Mouse (Mus musculus): Measurements from ENCODE around the gene Gm20509. TPM values are rescaled to one million over a fixed set of nuclear protein-coding genes. Genes with fewer than 3 reads are reported as not detected.
A peak's percentile ranks its signal among the peaks of the same experiment; 100 is the strongest.
"Not testable (repeated sequence)": the region's sequence is repeated elsewhere in the genome, so short reads cannot be mapped to it uniquely, and the experiment has no call there.

Gm20509 gene
- polyA plus RNA-seq, 1 experiment from 2014 or later, result not detected

DNA sequence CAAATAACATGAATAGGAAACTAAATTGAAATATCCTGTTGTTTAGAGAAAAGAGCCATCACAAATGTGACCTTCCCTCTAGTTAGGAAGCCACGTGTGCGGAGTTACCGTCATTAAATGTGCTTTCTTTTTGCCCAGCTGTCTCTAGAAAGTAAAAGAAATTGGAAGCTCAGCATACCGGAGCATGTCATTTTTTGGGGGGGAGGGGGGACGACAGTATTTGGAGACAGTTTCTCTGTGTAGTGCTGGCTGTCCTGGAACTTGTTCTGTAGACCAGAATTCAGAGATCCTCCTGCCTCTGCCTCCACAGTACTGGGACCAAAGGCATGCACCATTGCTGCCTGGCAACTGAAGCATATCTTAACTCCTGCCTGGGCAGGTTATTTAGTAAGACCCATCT, 734 bp upstream of the Gm20509 start, which contains the start of gene Khdc3:
Gene Khdc3, plus strand, starts transcription at position 301 of the 400 bp plus-strand sequence.
- WGBS, result 88% methylated on average over 5 of the region's 5 CpGs
- peaks cover 10% of the 10 kb centered on the region for H3K4me1 ChIP-seq (replicated peaks)
- H3K27ac ChIP-seq, result no peak within 1 kb of the TSS
- no peak within 1 kb of the TSS for H3K9ac ChIP-seq (replicated peaks)
- peaks cover 47% of the 10 kb centered on the region for H3K27me3 ChIP-seq
- H3K36me3 ChIP-seq, result no peaks in the 10 kb centered on the region
- no peak within 1 kb of the TSS for H3K4me2 ChIP-seq
- no peaks in the 10 kb centered on the region for H3K9me3 ChIP-seq
- no peak within 1 kb of the TSS for H3K4me3 ChIP-seq (replicated peaks)
- ATAC-seq (ENCODE audit: insufficient number of reproducible peaks, insufficient read depth, low FRiP score, low TSS enrichment, low read depth), result no peak

- H3K27me3 ChIP-seq, result peaks cover 52% of the 10 kb centered on the region
- no peaks in the 10 kb centered on the region for H3K9me3 ChIP-seq
- H3K4me3 ChIP-seq (replicated peaks), result peak overlapping the region; percentile 49
- peak overlapping the region; percentile 90 for H3K4me2 ChIP-seq
- H3K36me3 ChIP-seq, result no peaks in the 10 kb centered on the region
- H3K27ac ChIP-seq, result no peak overlapping the region
- ATAC-seq (ENCODE audit: insufficient number of reproducible peaks, insufficient read depth, low FRiP score, low TSS enrichment, low read depth), result peak; percentile 62; the same call in 1 of the 2 replicates
- peak overlapping the region; percentile 66 for H3K9ac ChIP-seq (replicated peaks)
- H3K4me1 ChIP-seq (replicated peaks), result peaks cover 10% of the 10 kb centered on the region
- 5% methylated on average over 60 of the region's 60 CpGs for WGBS
These were observed 1.0 kb downstream of the Gm20509 start for GRCm38 (mm10) chr9:73103159-73103879.

- no peak for ATAC-seq (ENCODE audit: insufficient number of reproducible peaks, insufficient read depth, low FRiP score, low TSS enrichment, low read depth)
These were observed 1.6 kb downstream of the Gm20509 start for GRCm38 (mm10) chr9:73103880-73104198.

GRCm38 (mm10) chr9:73105141-73105540, 2.9 kb downstream of the Gm20509 start:
- H3K4me3 ChIP-seq (replicated peaks), result no peak overlapping the region

More at GRCm38 (mm10) chr9:73103880-73104198, 1.6 kb downstream of the Gm20509 start:
- WGBS, result 29% methylated on average over 5 of the region's 5 CpGs
- no peaks in the 10 kb centered on the region for H3K36me3 ChIP-seq
- H3K4me2 ChIP-seq, result peak overlapping the region; percentile 90
- peak overlapping the region; percentile 66 for H3K9ac ChIP-seq (replicated peaks)
- H3K27me3 ChIP-seq, result peaks cover 52% of the 10 kb centered on the region
- peak overlapping the region; percentile 49 for H3K4me3 ChIP-seq (replicated peaks)
- no peak overlapping the region for H3K27ac ChIP-seq
- H3K9me3 ChIP-seq, result no peaks in the 10 kb centered on the region
- H3K4me1 ChIP-seq (replicated peaks), result peaks cover 10% of the 10 kb centered on the region

GRCm38 (mm10) chr9:73105771-73106170, 3.5 kb downstream of the Gm20509 start:
- Histone ChIP-seq H3K27ac (no peak overlapping the region), H3K27me3 (peaks cover 52% of the 10 kb centered on the region), H3K9ac (replicated peaks) (no peak overlapping the region), H3K4me2 (no peak overlapping the region), H3K4me1 (replicated peaks) (peaks cover 10% of the 10 kb centered on the region), H3K9me3 (no peaks in the 10 kb centered on the region), H3K36me3 (no peaks in the 10 kb centered on the region), H3K4me3 (replicated peaks) (no peak overlapping the region)
- no peak for ATAC-seq (ENCODE audit: insufficient number of reproducible peaks, insufficient read depth, low FRiP score, low TSS enrichment, low read depth)

More at GRCm38 (mm10) chr9:73105141-73105540, 2.9 kb downstream of the Gm20509 start:
- Histone ChIP-seq H3K4me2 (no peak overlapping the region), H3K27ac (no peak overlapping the region), H3K4me1 (replicated peaks) (peaks cover 10% of the 10 kb centered on the region), H3K27me3 (peaks cover 52% of the 10 kb centered on the region), H3K36me3 (no peaks in the 10 kb centered on the region), H3K9me3 (no peaks in the 10 kb centered on the region), H3K9ac (replicated peaks) (no peak overlapping the region)
- no peak for ATAC-seq (ENCODE audit: insufficient number of reproducible peaks, insufficient read depth, low FRiP score, low TSS enrichment, low read depth)
- 68% methylated on average over 1 of the region's 1 CpGs for WGBS

GRCm38 (mm10) chr9:73112919-73113906, 10.9 kb downstream of the Gm20509 start, which contains the start of gene Rsl24d1:
Gene Rsl24d1 (plus strand): TSS chr9:73113426.
- 1% methylated on average over 64 of the region's 64 CpGs for whole genome bisulfite sequencing
- Histone ChIP-seq H3K27me3 (no peaks in the 10 kb centered on the region; the same call in 1 of the 2 replicates), H3K36me3 (peaks cover 27% of the 10 kb centered on the region), H3K4me3 (replicated peaks) (peak within 1 kb of the TSS; percentile 93), H3K4me2 (peak within 1 kb of the TSS; percentile 69), H3K9ac (replicated peaks) (peak within 1 kb of the TSS; percentile 79), H3K27ac (peak within 1 kb of the TSS; percentile 76; the same call in 1 of the 2 replicates), H3K4me1 (replicated peaks) (peaks cover 8% of the 10 kb centered on the region), H3K9me3 (no peaks in the 10 kb centered on the region)
- peak; percentile 96 for ATAC-seq (ENCODE audit: insufficient number of reproducible peaks, insufficient read depth, low FRiP score, low TSS enrichment, low read depth)

DNA sequence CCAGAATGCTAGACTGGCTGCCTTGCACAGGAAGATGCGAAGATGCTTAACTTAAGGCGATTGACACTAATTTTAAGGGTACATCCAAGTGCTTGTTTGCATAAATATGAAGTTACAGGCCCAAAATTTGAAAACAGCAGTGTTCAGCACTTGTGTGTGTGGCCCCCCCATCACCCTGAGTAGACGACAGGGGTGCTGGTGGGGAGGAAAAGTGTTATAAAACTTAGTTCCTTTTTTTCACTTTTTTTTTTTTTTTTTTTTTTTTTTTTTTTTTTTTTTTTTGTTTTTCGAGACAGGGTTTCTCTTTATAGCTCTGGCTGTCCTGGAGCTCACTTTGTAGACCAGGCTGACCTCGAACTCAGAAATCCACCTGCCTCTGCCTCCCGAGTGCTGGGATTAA, 14.4 kb downstream of the Gm20509 start:
- WGBS, result 94% methylated on average over 5 of the region's 6 CpGs
- peaks cover 58% of the 10 kb centered on the region for H3K36me3 ChIP-seq
- not testable (repeated sequence) for H3K27me3 ChIP-seq; H3K4me2 ChIP-seq; H3K4me3 ChIP-seq (replicated peaks); H3K4me1 ChIP-seq (replicated peaks); ATAC-seq (ENCODE audit: insufficient number of reproducible peaks, insufficient read depth, low FRiP score, low TSS enrichment, low read depth); H3K9ac ChIP-seq (replicated peaks); H3K27ac ChIP-seq; H3K9me3 ChIP-seq

DNA sequence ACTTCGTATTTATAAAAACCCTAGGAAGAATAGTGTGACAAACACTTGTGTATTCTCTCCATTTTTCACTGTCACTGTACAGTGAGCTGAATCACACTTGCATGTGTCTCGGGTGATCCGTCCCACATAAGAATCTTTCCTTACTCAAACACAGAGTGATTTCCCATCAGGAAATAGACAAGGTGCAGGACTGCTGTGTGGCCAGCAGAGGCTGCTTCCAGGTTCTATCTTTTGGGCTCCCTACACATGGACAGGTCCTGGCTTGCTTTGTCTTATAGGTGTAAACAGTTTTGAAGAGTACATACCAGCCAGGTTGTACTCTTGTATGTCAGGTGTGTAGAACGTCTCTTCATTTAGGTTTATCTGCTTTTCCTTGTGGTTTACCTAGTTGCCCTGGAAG, 15.7 kb downstream of the Gm20509 start:
- H3K27ac ChIP-seq, result no peak overlapping the region
- ATAC-seq (ENCODE audit: insufficient number of reproducible peaks, insufficient read depth, low FRiP score, low TSS enrichment, low read depth), result no peak
- H3K9ac ChIP-seq (replicated peaks), result no peak overlapping the region
- H3K4me1 ChIP-seq (replicated peaks), result peaks cover 8% of the 10 kb centered on the region
- H3K27me3 ChIP-seq, result no peaks in the 10 kb centered on the region
- no peaks in the 10 kb centered on the region for H3K9me3 ChIP-seq
- 83% methylated on average over 4 of the region's 4 CpGs for WGBS
- H3K4me2 ChIP-seq, result no peak overlapping the region
- peaks cover 68% of the 10 kb centered on the region for H3K36me3 ChIP-seq
- no peak overlapping the region for H3K4me3 ChIP-seq (replicated peaks)

DNA sequence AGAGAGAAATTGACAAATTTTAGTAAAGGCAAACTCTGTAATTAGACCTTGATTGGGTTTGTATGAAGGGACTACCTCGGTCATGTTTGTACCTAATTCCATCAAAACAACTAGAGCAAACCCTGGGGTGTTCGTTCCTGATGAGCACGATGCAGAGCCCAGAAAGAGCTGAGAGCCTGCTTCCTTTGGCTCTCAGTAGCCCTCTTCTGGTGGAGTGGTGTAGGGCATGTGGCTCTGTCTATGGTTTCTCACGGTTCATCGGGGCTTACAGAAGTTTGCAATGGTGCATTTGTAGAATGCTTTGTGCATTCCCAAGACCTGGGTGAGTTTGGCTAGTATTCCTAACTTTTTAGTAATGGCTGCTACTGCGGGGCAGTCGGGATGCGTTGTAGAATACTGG, 19.5 kb downstream of the Gm20509 start:
- Histone ChIP-seq H3K4me1 (replicated peaks) (no peaks in the 10 kb centered on the region), H3K27me3 (no peaks in the 10 kb centered on the region), H3K9me3 (no peaks in the 10 kb centered on the region), H3K4me2 (no peak overlapping the region), H3K27ac (no peak overlapping the region), H3K4me3 (replicated peaks) (no peak overlapping the region), H3K9ac (replicated peaks) (no peak overlapping the region), H3K36me3 (peaks cover 87% of the 10 kb centered on the region)
- 85% methylated on average over 8 of the region's 8 CpGs for WGBS
- ATAC-seq (ENCODE audit: insufficient number of reproducible peaks, insufficient read depth, low FRiP score, low TSS enrichment, low read depth), result no peak

DNA sequence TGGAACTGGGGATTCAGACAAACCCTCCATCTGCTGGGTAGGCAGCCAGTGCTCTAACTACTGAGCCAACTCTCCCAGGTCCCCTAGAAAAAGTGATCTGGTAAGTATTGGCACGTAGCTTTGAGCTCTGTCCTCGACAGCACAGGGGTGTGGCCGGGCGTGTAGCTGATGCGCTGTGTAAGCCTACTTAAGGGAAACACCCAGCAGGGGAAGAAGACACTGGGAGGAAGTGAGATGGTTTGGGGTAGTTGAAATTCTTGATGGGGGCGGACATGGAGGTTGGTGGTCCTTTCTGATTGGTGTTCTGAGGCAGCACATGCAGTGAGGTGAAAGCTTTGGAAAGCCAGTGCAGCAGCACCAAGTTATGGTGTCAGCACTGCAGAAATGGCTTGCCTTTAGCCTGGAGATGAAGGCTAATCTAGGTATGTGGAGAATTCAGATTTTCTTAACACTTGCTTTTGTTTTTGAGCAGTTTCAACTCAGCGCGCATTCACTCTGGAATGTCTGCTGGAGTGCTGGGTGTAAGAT, 22.8 kb downstream of the Gm20509 start:
- Histone ChIP-seq H3K4me3 (replicated peaks) (no peak overlapping the region), H3K4me2 (no peak overlapping the region), H3K36me3 (peaks cover 95% of the 10 kb centered on the region), H3K27me3 (no peaks in the 10 kb centered on the region), H3K4me1 (replicated peaks) (no peaks in the 10 kb centered on the region), H3K9ac (replicated peaks) (no peak overlapping the region), H3K9me3 (no peaks in the 10 kb centered on the region), H3K27ac (no peak overlapping the region)
- 94% methylated on average over 8 of the region's 8 CpGs for WGBS
- no peak for ATAC-seq (ENCODE audit: insufficient number of reproducible peaks, insufficient read depth, low FRiP score, low TSS enrichment, low read depth)

DNA sequence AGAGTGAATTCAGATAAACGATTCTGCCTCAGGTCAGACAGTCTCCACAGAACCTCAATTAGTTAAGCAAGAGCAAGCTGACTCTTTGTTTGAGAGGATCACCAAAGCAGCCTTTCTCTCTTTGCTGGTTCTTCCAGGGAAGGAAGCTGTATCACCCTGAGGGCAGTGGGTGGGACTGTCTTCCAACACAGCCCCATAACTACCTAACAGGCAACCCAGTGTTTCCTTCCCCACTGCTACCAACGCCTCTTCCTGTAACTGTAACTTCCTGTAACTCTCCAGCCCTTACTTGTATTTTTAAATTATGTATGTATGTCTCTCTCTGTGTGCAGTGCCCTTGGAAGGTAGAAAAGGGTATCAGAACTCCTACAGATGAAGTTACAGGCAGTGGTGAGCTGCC, 25.2 kb downstream of the Gm20509 start:
- Histone ChIP-seq H3K27ac (no peak overlapping the region), H3K4me2 (no peak overlapping the region), H3K27me3 (no peaks in the 10 kb centered on the region), H3K4me1 (replicated peaks) (no peaks in the 10 kb centered on the region), H3K36me3 (peaks cover 85% of the 10 kb centered on the region), H3K9me3 (no peaks in the 10 kb centered on the region), H3K9ac (replicated peaks) (no peak overlapping the region), H3K4me3 (replicated peaks) (no peak overlapping the region)
- 89% methylated on average over 2 of the region's 2 CpGs for WGBS
- no peak for ATAC-seq (ENCODE audit: insufficient number of reproducible peaks, insufficient read depth, low FRiP score, low TSS enrichment, low read depth)

Data from limb, embryonic 12.5 days (tissue).